27 mouse cellular contexts compared by ENCODE assay signal in genomic region chr10:119778871-119779270, GRCm38 (mm10).
DNase-seq lines count a peak whose midpoint lies in the region; ATAC-seq and TF ChIP-seq lines count a peak whose summit lies in the region.
"Had no signal": no experiment of that assay in that cellular context is flagged by ENCODE, and none has a peak within 500 bp of the region (broad histone marks: within the 10 kb centered on the region; RNA-seq: fewer than 3 reads in every experiment).

No protein-coding gene starts in this region.

- no peaks in the 10 kb centered on the region for H3K36me3 ChIP-seq in forebrain, postnatal 0 days (ENCODE audit: insufficient read depth)
- no peaks in the 10 kb centered on the region for H3K36me3 ChIP-seq in forebrain, embryonic 16.5 days (ENCODE audit: control insufficient read depth, insufficient read depth)
- no peaks in the 10 kb centered on the region for H3K36me3 ChIP-seq in midbrain, embryonic 13.5 days
- no peaks in the 10 kb centered on the region for H3K36me3 ChIP-seq in midbrain, postnatal 0 days (ENCODE audit: insufficient read depth, low read length)
- no peaks in the 10 kb centered on the region for H3K36me3 ChIP-seq in kidney, embryonic 14.5 days (ENCODE audit: control insufficient read depth, insufficient read depth, low read length)
- H3K36me3 ChIP-seq in liver, embryonic 11.5 days (ENCODE audit: control insufficient read depth, insufficient read depth, low read length), result no peaks in the 10 kb centered on the region
- H3K36me3 ChIP-seq: forebrain, embryonic 10.5 days; forebrain, embryonic 15.5 days; G1E; heart, embryonic 12.5 days; heart, embryonic 15.5 days; hindbrain, embryonic 10.5 days; hindbrain, embryonic 15.5 days had no signal

- TF ChIP-seq CTCF in forebrain, postnatal 0 days (IDR thresholded peaks at IDR 0.05; ENCODE audit: low read depth), result no peak
- no peak for TF ChIP-seq CTCF in midbrain, postnatal 0 days (IDR thresholded peaks at IDR 0.05)
- no peak for TF ChIP-seq CTCF in brain, embryonic 14.5 days (IDR thresholded peaks at IDR 0.05; ENCODE audit: borderline replicate concordance, extremely low read depth, insufficient read depth, insufficient read length)

- DNase-seq in forebrain, postnatal 0 days, result peak; percentile 11
- DNase-seq in midbrain, postnatal 0 days (ENCODE audit: low spot score), result no peak
- DNase-seq in MN1 (ENCODE audit: low spot score), result peak; percentile 72
- DNase-seq in brain, embryonic 14.5 days (ENCODE audit: low read depth), result peak; percentile 55
- no peak for DNase-seq in liver, embryonic 11.5 days (ENCODE audit: low spot score)
- DNase-seq: adrenal gland, adult 2 months; adrenal gland, postnatal 14 days; B cell, adult 2 months; cerebellum, adult 18-20 months; cerebellum, adult 9-10 months; cerebellum, postnatal 14 days; gastrocnemius, adult 2 months; gastrocnemius, postnatal 14 days; heart, adult 11 months; heart, postnatal 10 days; heart, postnatal 36 days had no signal

- no peak for ATAC-seq in forebrain, postnatal 0 days
- ATAC-seq in forebrain, embryonic 16.5 days, result no peak
- no peak for ATAC-seq in midbrain, embryonic 13.5 days
- no peak for ATAC-seq in midbrain, postnatal 0 days (ENCODE audit: low FRiP score)
- ATAC-seq in kidney, embryonic 14.5 days (ENCODE audit: low FRiP score, low TSS enrichment), result no peak
- no peak for ATAC-seq in liver, embryonic 11.5 days (replicated peaks; ENCODE audit: low FRiP score)
- ATAC-seq: forebrain, embryonic 15.5 days had no signal

- no peaks in the 10 kb centered on the region for H3K4me1 ChIP-seq in forebrain, postnatal 0 days (ENCODE audit: insufficient read depth)
- peaks cover 3% of the 10 kb centered on the region for H3K4me1 ChIP-seq in forebrain, embryonic 16.5 days (replicated peaks; ENCODE audit: control insufficient read depth, insufficient read depth, low read length)
- H3K4me1 ChIP-seq in midbrain, embryonic 13.5 days (replicated peaks), result peaks cover 7% of the 10 kb centered on the region
- H3K4me1 ChIP-seq in midbrain, postnatal 0 days (ENCODE audit: insufficient read depth, low read length), result no peaks in the 10 kb centered on the region
- H3K4me1 ChIP-seq in kidney, embryonic 14.5 days (ENCODE audit: control insufficient read depth, insufficient read depth, low read length), result no peaks in the 10 kb centered on the region
- no peaks in the 10 kb centered on the region for H3K4me1 ChIP-seq in liver, embryonic 11.5 days (replicated peaks; ENCODE audit: control insufficient read depth, insufficient read depth, low read length)
- H3K4me1 ChIP-seq: forebrain, embryonic 10.5 days; heart, embryonic 12.5 days; heart, embryonic 15.5 days; hindbrain, embryonic 10.5 days had no signal

- H3K9me3 ChIP-seq in forebrain, postnatal 0 days (ENCODE audit: low read length), result no peaks in the 10 kb centered on the region
- no peaks in the 10 kb centered on the region for H3K9me3 ChIP-seq in forebrain, embryonic 16.5 days (ENCODE audit: control insufficient read depth, low read length)
- H3K9me3 ChIP-seq in midbrain, embryonic 13.5 days, result no peaks in the 10 kb centered on the region
- no peaks in the 10 kb centered on the region for H3K9me3 ChIP-seq in midbrain, postnatal 0 days (ENCODE audit: low read length)
- no peaks in the 10 kb centered on the region for H3K9me3 ChIP-seq in kidney, embryonic 14.5 days (ENCODE audit: control insufficient read depth, low read length)
- H3K9me3 ChIP-seq in liver, embryonic 11.5 days (ENCODE audit: control insufficient read depth, low read length), result no peaks in the 10 kb centered on the region
- H3K9me3 ChIP-seq: forebrain, embryonic 15.5 days; heart, embryonic 12.5 days; heart, embryonic 15.5 days; hindbrain, embryonic 10.5 days; hindbrain, embryonic 15.5 days had no signal

- H3K4me2 ChIP-seq in forebrain, postnatal 0 days (ENCODE audit: low read depth), result no peak overlapping the region
- no peak overlapping the region for H3K4me2 ChIP-seq in forebrain, embryonic 16.5 days (ENCODE audit: low read length)
- no peak overlapping the region for H3K4me2 ChIP-seq in midbrain, embryonic 13.5 days (replicated peaks)
- no peak overlapping the region for H3K4me2 ChIP-seq in midbrain, postnatal 0 days (ENCODE audit: low read depth, low read length, poor library complexity, severe bottlenecking)
- H3K4me2 ChIP-seq in kidney, embryonic 14.5 days (replicated peaks; ENCODE audit: low read depth, low read length), result no peak overlapping the region
- H3K4me2 ChIP-seq in liver, embryonic 11.5 days, result no peak overlapping the region
- H3K4me2 ChIP-seq: forebrain, embryonic 15.5 days; heart, embryonic 12.5 days; heart, embryonic 15.5 days; hindbrain, embryonic 15.5 days had no signal

- TF ChIP-seq POLR2A in brain, embryonic 14.5 days (IDR thresholded peaks at IDR 0.05; ENCODE audit: borderline replicate concordance, extremely low read depth, insufficient read depth, insufficient read length, poor library complexity, severe bottlenecking), result no peak

- WGBS in forebrain, postnatal 0 days, result 67% methylated on average over 5 of the region's 5 CpGs
- WGBS in forebrain, embryonic 16.5 days, result 71% methylated on average over 5 of the region's 5 CpGs
- WGBS in midbrain, embryonic 13.5 days, result 73% methylated on average over 5 of the region's 5 CpGs
- WGBS in midbrain, postnatal 0 days, result 65% methylated on average over 5 of the region's 5 CpGs
- 57% methylated on average over 5 of the region's 5 CpGs for WGBS in kidney, embryonic 14.5 days
- 65% methylated on average over 5 of the region's 5 CpGs for WGBS in liver, embryonic 11.5 days

- H3K27me3 ChIP-seq in forebrain, postnatal 0 days (ENCODE audit: insufficient read depth, low read length), result no peaks in the 10 kb centered on the region
- no peaks in the 10 kb centered on the region for H3K27me3 ChIP-seq in forebrain, embryonic 16.5 days (replicated peaks; ENCODE audit: control insufficient read depth, insufficient read depth, low read length)
- H3K27me3 ChIP-seq in midbrain, embryonic 13.5 days, result no peaks in the 10 kb centered on the region
- H3K27me3 ChIP-seq in midbrain, postnatal 0 days (ENCODE audit: insufficient read depth, low read length), result no peaks in the 10 kb centered on the region
- no peaks in the 10 kb centered on the region for H3K27me3 ChIP-seq in kidney, embryonic 14.5 days (ENCODE audit: control insufficient read depth, insufficient read depth, low read length)
- H3K27me3 ChIP-seq in liver, embryonic 11.5 days (replicated peaks; ENCODE audit: control insufficient read depth, insufficient read depth, low read length), result no peaks in the 10 kb centered on the region
- H3K27me3 ChIP-seq: CH12.LX; forebrain, embryonic 15.5 days; heart, embryonic 12.5 days; heart, embryonic 15.5 days; hindbrain, embryonic 15.5 days had no signal

- no peak overlapping the region for H3K4me3 ChIP-seq in forebrain, postnatal 0 days (ENCODE audit: low read depth, low read length)
- no peak overlapping the region for H3K4me3 ChIP-seq in forebrain, embryonic 16.5 days (replicated peaks; ENCODE audit: low read length)
- no peak overlapping the region for H3K4me3 ChIP-seq in midbrain, embryonic 13.5 days (replicated peaks)
- H3K4me3 ChIP-seq in midbrain, postnatal 0 days (ENCODE audit: low read depth, low read length), result no peak overlapping the region
- no peak overlapping the region for H3K4me3 ChIP-seq in kidney, embryonic 14.5 days (ENCODE audit: low read length)
- no peak overlapping the region for H3K4me3 ChIP-seq in liver, embryonic 11.5 days (ENCODE audit: low read depth, low read length)
- H3K4me3 ChIP-seq: forebrain, embryonic 10.5 days; forebrain, embryonic 15.5 days; gastrocnemius, adult 2 months; heart, embryonic 12.5 days; heart, embryonic 15.5 days; hindbrain, embryonic 10.5 days; hindbrain, embryonic 15.5 days had no signal

- no peak overlapping the region for H3K27ac ChIP-seq in forebrain, postnatal 0 days (ENCODE audit: low read depth, low read length)
- no peak overlapping the region for H3K27ac ChIP-seq in forebrain, embryonic 16.5 days (ENCODE audit: low read length)
- 0 out of 2 replicates have a peak overlapping the region, but pooled peaks have one; percentile 30 for H3K27ac ChIP-seq in midbrain, embryonic 13.5 days
- no peak overlapping the region for H3K27ac ChIP-seq in midbrain, postnatal 0 days (ENCODE audit: low read depth, low read length)
- H3K27ac ChIP-seq in kidney, embryonic 14.5 days (ENCODE audit: low read depth, low read length), result no peak overlapping the region
- no peak overlapping the region for H3K27ac ChIP-seq in liver, embryonic 11.5 days (ENCODE audit: low read depth, low read length)
- H3K27ac ChIP-seq: forebrain, embryonic 10.5 days; forebrain, embryonic 15.5 days; gastrocnemius, adult 2 months; heart, embryonic 15.5 days; hindbrain, embryonic 10.5 days; hindbrain, embryonic 15.5 days had no signal

- no peak overlapping the region for H3K9ac ChIP-seq in forebrain, postnatal 0 days
- H3K9ac ChIP-seq in forebrain, embryonic 16.5 days (replicated peaks; ENCODE audit: low read depth, low read length), result no peak overlapping the region
- H3K9ac ChIP-seq in midbrain, embryonic 13.5 days (replicated peaks), result no peak overlapping the region
- H3K9ac ChIP-seq in midbrain, postnatal 0 days (replicated peaks; ENCODE audit: low read length, poor library complexity, severe bottlenecking), result no peak overlapping the region
- no peak overlapping the region for H3K9ac ChIP-seq in kidney, embryonic 14.5 days (ENCODE audit: low read depth, low read length)
- no peak overlapping the region for H3K9ac ChIP-seq in liver, embryonic 11.5 days (ENCODE audit: low read depth, low read length)
- H3K9ac ChIP-seq: forebrain, embryonic 15.5 days; heart, embryonic 12.5 days; heart, embryonic 15.5 days; hindbrain, embryonic 15.5 days had no signal

Comparison
In these comparisons a context has a peak if more than half of its experiments do, and no peak if none do; other contexts are left out.
1. DNase-seq: peak in forebrain, postnatal 0 days (single experiment), MN1 (single experiment) and brain, embryonic 14.5 days (single experiment); none in midbrain, postnatal 0 days (single experiment) and liver, embryonic 11.5 days (single experiment).